Mouse (Mus musculus): ENCODE measurements at regions not wholly inside any gene's neighbourhood (a gene's known extent, or its start where the extent isn't known, plus 50 kb on each side); places are given as distances from the start of the nearest gene placed in this dataset.

DNA sequence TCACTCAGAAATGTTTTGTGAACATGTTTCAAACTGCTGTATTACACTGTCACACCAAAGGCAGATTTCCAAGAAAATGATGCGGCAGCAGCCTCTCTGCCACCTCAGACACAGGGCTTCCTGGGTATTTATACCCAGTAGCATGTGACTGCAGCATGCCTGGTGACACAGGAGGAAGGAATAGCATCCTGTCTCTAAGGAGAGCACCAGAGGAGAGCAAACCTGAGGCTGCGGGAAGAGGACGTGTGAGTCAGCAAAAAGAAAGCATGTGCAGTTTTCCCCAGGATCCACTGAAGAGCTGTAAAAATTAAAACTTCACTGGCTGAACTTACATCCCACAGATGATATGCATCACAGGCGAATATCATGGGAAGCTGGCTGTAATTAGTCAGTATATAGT lies 83.2 kb upstream of the Fbxl4 start:
- TF ChIP-seq CTCF (IDR thresholded peaks at IDR 0.05; ENCODE audit: low read depth) (no peak), EP300 (IDR thresholded peaks at IDR 0.05; ENCODE audit: low read depth) (no peak)

Data from liver, postnatal 0 days (tissue).